Mouse (Mus musculus) olfactory bulb, adult 2 months (tissue): ENCODE measurements at regions not wholly inside any gene's neighbourhood (a gene's known extent, or its start where the extent isn't known, plus 50 kb on each side); places are given as distances from the start of the nearest gene placed in this dataset.

ENCODE experiments used
- CTCF ChIP-seq: fragments of 200-500 bp; IDR thresholded peaks from 2 replicates; pipeline ENCODE4 v1.5.1; 2012; ENCODE audit warnings: low read depth, mild to moderate bottlenecking, low read length, moderate library complexity; ENCODE audit not compliant: insufficient read depth
- POLR2A ChIP-seq: fragments of 200-500 bp; IDR thresholded peaks from 2 replicates; pipeline ENCODE4 v1.6.1; 2012; ENCODE audit warnings: mild to moderate bottlenecking, low read depth, low read length, moderate library complexity; ENCODE audit not compliant: insufficient read depth

GRCm38 (mm10) chr2:159356503-159356902 is 561.9 kb downstream of the Dhx35 start:
- TF ChIP-seq CTCF (no peak), POLR2A (no peak)
